Mouse (Mus musculus) limb, embryonic 10.5 days (tissue): ENCODE results near the gene Camsap3. TPM values are rescaled to one million over a fixed set of nuclear protein-coding genes. Genes with fewer than 3 reads are reported as not detected.
A peak's percentile ranks its signal among the peaks of the same experiment; 100 is the strongest.
"Not testable (repeated sequence)": the region's sequence is repeated elsewhere in the genome, so short reads cannot be mapped to it uniquely, and the experiment has no call there.

Source experiments
- DNase-seq: peaks from one replicate; pipeline ENCODE4 v3.0.0-alpha.2; 2017; ENCODE audit warnings: low spot score
- H3K27ac ChIP-seq: fragments of 300-500 bp; sonication (generic); 2 replicates; pipeline ENCODE4 v1.5.1; 2016; ENCODE audit warnings: mild to moderate bottlenecking
- H3K27me3 ChIP-seq: fragments of 300-500 bp; sonication (generic); 2 replicates; pipeline ENCODE4 v1.6.1; 2016; ENCODE audit warnings: low read depth, mild to moderate bottlenecking; ENCODE audit not compliant: poor library complexity, severe bottlenecking
- H3K36me3 ChIP-seq: fragments of 300-500 bp; sonication (generic); 2 replicates; pipeline ENCODE4 v1.6.1; 2016; ENCODE audit warnings: mild to moderate bottlenecking, moderate library complexity
- H3K4me1 ChIP-seq: fragments of 300-500 bp; sonication (generic); 2 replicates; pipeline ENCODE4 v1.6.1; 2016
- H3K4me3 ChIP-seq: fragments of 300-500 bp; sonication (generic); 2 replicates; pipeline ENCODE4 v1.5.1; 2016; ENCODE audit warnings: mild to moderate bottlenecking, moderate library complexity
- H3K9me3 ChIP-seq: fragments of 300-500 bp; sonication (generic); replicated peaks from 2 replicates; pipeline ENCODE4 v1.6.1; 2016; ENCODE audit warnings: mild to moderate bottlenecking
- WGBS: fragments of 180-500 bp; shearing (Covaris S2); methylation state at CpG from one replicate; pipeline ENCODE4 v1.1.7; 2016; 5-methylcytosine and 5-hydroxymethylcytosine counted together
- polyA plus RNA-seq: library from polyadenylated mRNA; unstranded; fragments of >200 nt; fragmentation: Nextera tagmentation; extraction: Ambion mirVana; gene quantifications from 2 replicates; pipeline ENCODE4 v1.2.1, GENCODE M21; 2016

Camsap3 gene
- polyA plus RNA-seq, 1 experiment from 2014 or later = 6.0 TPM

DNA sequence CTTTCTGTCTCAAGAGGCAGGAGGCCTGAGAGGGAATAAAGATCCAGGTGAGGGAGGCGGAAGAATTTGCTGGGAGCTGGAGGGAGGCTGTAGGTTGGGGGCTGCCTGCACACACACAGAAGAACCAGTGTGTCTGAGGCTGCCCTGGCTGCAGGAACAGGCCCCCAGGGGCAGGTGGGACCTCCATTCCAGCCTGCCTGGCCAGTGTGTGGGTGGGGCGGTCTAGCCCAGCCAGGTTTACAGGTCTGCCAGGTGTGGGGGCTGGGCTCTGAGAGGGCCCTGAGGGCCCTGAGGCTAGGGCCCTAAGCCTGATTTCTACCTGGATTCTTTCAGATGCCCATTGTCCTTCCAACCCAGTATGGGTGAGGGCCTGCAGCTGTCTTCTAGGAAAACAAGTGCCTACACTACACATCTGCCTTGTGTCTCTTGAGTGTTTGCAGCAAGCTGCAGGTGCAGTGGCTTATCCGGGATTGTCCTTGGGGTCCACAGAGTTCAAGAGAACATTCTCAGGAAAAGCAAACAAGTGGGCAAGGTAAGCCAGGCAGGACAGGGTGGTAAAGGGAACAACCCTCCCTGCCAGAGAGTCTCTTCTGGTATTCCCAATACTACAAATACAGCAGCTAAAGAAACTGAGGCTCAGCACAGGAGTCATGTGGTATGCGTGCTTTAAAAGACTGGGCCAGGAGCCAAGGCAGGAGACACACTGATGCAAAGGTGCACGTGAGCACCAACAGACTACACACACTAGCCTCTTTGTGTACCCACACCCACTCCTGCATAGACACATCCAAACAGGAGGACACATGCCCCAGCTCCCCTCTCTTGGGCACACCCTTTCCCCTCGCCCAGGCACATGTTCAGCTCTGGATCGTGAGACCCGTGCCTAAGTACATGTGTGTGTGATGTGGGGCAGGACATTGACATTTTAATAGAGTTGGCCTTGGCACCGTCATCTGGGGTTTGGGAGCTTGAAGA, 7.4 kb upstream of the Camsap3 start:
- Histone ChIP-seq H3K9me3 (no peaks in the 10 kb centered on the region), H3K4me1 (peaks cover 4% of the 10 kb centered on the region; the same call in 1 of the 2 replicates), H3K4me3 (no peak overlapping the region), H3K36me3 (no peaks in the 10 kb centered on the region), H3K27ac (no peak overlapping the region), H3K27me3 (no peaks in the 10 kb centered on the region)
- WGBS = 80% methylated on average over 9 of the region's 9 CpGs
- no peak for DNase-seq

GRCm38 (mm10) chr8:3581961-3582360, 5.1 kb upstream of the Camsap3 start:
- not testable (repeated sequence) for H3K9me3 ChIP-seq, H3K36me3 ChIP-seq, H3K27ac ChIP-seq, H3K4me1 ChIP-seq, DNase-seq, H3K4me3 ChIP-seq
- 91% methylated on average over 3 of the region's 3 CpGs for WGBS
- peaks cover 14% of the 10 kb centered on the region for H3K27me3 ChIP-seq

DNA sequence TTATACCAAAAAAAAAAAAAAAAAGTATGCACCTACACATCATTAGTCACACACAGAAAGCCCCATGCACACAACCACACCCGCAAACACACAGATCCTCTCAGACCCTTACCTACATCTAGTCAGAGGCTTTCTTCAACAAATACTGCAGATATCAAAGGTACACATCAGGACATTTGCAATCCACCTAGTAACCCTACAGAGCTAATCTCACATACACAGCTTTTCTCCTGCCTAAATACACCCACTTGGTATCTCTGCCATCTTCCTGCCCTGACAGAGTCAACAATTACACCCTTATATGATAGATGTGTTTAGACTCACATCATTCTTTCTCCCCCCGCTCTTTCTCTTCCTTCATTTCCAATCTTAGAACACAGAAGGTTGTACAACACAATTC, 641 bp upstream of the Camsap3 start:
- no peaks in the 10 kb centered on the region for H3K36me3 ChIP-seq
- peaks cover 9% of the 10 kb centered on the region for H3K4me1 ChIP-seq
- no peaks in the 10 kb centered on the region for H3K9me3 ChIP-seq
- no peak for DNase-seq
- WGBS = 92% methylated on average over 2 of the region's 2 CpGs
- peaks cover 35% of the 10 kb centered on the region for H3K27me3 ChIP-seq
- H3K27ac ChIP-seq = no peak overlapping the region
- no peak overlapping the region for H3K4me3 ChIP-seq

DNA sequence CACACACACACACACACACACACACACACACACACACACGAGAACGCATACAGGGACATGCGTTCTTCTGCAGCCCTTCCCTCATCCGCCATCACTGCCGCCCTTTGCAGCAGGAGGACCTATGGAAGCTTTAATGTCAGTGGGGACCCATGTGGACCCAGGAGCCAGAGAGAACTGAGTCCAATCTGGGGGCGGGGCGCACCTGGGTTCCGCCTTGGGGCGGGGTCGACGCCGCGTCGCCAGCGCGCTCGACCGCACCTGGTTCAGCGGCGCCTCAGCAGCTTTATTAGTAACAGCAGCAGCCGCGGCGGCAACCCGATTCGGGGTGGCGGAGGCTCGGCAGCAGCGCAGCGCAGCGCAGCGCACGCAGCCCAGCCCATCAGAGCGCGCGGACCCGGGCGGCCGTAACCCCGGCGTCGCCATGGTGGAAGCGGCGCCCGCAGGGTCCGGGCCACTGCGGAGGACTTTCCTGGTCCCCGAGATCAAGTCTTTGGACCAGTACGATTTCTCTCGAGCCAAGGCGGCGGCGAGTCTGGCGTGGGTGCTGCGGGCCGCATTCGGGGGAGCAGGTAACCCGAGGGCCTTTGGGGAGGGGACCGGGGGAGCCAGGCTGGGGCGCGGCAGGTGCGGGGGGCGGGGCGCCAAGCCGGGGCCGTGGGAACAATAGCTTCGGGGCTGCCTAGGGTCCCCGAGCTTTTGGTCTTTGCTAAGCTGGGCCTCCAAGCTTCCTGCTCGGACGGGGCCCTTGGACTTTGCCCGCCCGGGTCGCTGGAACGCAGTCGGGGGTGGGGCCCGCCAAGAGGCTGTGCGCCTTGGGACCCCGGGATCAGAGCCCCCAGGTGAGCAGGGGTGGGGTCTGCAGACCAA, 531 bp downstream of the Camsap3 start:
- WGBS = under 1% methylated on average over 77 of the region's 77 CpGs
- Histone ChIP-seq H3K9me3 (no peaks in the 10 kb centered on the region), H3K4me3 (peak overlapping the region; percentile 85), H3K27ac (peak overlapping the region; percentile 83), H3K27me3 (peaks cover 35% of the 10 kb centered on the region), H3K4me1 (peaks cover 9% of the 10 kb centered on the region), H3K36me3 (no peaks in the 10 kb centered on the region)
- peak; percentile 79 for DNase-seq

- peaks cover 9% of the 10 kb centered on the region for H3K4me1 ChIP-seq
- H3K4me3 ChIP-seq = peak overlapping the region; percentile 85
- 4% methylated on average over 11 of the region's 11 CpGs for WGBS
- H3K36me3 ChIP-seq = no peaks in the 10 kb centered on the region
- peaks cover 35% of the 10 kb centered on the region for H3K27me3 ChIP-seq
- no peaks in the 10 kb centered on the region for H3K9me3 ChIP-seq
- peak; percentile 49 for DNase-seq
- peak overlapping the region; percentile 83 for H3K27ac ChIP-seq
Observed at GRCm38 (mm10) chr8:3588258-3588633, 1.2 kb downstream of the Camsap3 start.

DNA sequence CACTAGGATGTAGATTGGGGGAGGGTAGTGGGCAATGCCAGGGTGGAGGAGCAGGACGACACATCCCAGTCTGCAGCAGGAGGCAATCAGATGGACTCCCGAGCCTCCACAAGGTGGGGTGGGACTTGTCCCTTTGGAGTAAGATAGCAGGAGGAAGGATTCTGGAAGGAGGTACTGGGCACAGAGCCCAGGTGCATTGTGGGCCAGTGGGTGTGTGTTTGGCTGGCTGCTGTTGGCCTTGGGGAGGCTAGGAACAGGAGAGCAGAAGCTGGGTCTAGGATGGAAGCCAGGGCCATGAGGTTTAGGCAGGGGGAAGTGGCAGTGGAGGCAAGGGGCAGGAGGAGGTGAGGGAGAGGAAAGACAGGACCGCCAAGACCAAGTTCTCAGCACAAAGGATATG, 6.4 kb downstream of the Camsap3 start:
- 74% methylated on average over 3 of the region's 3 CpGs for WGBS
- H3K36me3 ChIP-seq = 0 out of 2 replicates have a peak, but pooled peaks cover 3% of the 10 kb centered on the region
- H3K4me3 ChIP-seq = no peak overlapping the region
- DNase-seq = no peak
- H3K27me3 ChIP-seq = peaks cover 6% of the 10 kb centered on the region
- peaks cover 1% of the 10 kb centered on the region; the same call in 1 of the 2 replicates for H3K4me1 ChIP-seq
- no peaks in the 10 kb centered on the region for H3K9me3 ChIP-seq
- H3K27ac ChIP-seq = no peak overlapping the region

DNA sequence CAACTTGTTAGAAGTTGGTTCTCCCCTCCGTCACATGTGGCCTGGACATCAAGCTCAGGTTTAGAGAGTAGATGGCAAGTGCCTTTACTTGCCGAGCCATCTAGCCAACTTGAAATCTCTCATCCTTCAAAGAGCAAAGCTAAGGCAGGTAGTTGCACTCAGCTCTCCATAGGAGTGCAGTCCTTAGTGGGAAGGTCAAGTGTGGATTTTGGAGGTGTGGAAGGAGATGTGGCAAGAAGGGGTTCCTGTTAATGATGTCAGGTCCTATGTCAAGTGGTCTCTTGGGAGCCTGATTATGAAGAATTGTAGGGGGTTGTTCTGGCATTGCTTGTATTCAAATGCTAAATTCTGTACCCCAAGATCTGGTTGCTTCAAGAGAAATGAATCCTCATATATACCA, 7.4 kb downstream of the Camsap3 start:
- WGBS = 88% methylated on average over 2 of the region's 2 CpGs

GRCm38 (mm10) chr8:3598054-3598453, 11.0 kb downstream of the Camsap3 start:
- H3K4me1 ChIP-seq = no peaks in the 10 kb centered on the region
- no peak for DNase-seq
- no peaks in the 10 kb centered on the region for H3K27me3 ChIP-seq
- H3K27ac ChIP-seq = no peak overlapping the region
- 60% methylated on average over 3 of the region's 3 CpGs for WGBS
- no peak overlapping the region for H3K4me3 ChIP-seq
- peaks cover 8% of the 10 kb centered on the region; the same call in 1 of the 2 replicates for H3K36me3 ChIP-seq
- no peaks in the 10 kb centered on the region for H3K9me3 ChIP-seq

More for the DNA sequence above, 7.4 kb downstream of the Camsap3 start:
- Histone ChIP-seq H3K4me3 (no peak overlapping the region), H3K9me3 (no peaks in the 10 kb centered on the region), H3K27me3 (no peaks in the 10 kb centered on the region), H3K36me3 (0 out of 2 replicates have a peak, but pooled peaks cover 3% of the 10 kb centered on the region), H3K27ac (no peak overlapping the region), H3K4me1 (no peaks in the 10 kb centered on the region)
- DNase-seq = no peak

DNA sequence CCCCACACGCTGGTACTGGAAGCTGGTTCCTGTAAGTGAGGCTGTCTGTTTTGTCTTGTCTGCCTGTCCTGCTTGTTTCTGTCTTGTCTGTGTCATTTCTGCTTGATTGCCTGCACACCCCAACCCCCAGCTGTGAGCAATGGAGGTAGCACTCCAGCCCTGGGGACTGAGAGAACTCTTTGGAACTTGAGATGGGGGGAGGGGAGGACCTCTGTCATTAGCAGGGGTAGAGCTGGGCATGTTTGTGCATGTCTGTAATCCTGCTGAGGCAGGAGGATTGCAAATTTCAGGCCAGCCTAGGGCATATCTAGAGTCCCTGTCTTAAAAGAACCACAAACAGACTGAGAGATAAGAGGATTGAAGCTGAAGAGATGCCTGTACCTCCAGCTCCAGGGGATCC, 12.1 kb downstream of the Camsap3 start:
- Histone ChIP-seq H3K36me3 (peaks cover 13% of the 10 kb centered on the region; the same call in 1 of the 2 replicates), H3K4me3 (no peak overlapping the region), H3K4me1 (no peaks in the 10 kb centered on the region), H3K27ac (no peak overlapping the region), H3K9me3 (no peaks in the 10 kb centered on the region), H3K27me3 (no peaks in the 10 kb centered on the region)
- WGBS = 74% methylated on average over 1 of the region's 1 CpGs
- DNase-seq = no peak

DNA sequence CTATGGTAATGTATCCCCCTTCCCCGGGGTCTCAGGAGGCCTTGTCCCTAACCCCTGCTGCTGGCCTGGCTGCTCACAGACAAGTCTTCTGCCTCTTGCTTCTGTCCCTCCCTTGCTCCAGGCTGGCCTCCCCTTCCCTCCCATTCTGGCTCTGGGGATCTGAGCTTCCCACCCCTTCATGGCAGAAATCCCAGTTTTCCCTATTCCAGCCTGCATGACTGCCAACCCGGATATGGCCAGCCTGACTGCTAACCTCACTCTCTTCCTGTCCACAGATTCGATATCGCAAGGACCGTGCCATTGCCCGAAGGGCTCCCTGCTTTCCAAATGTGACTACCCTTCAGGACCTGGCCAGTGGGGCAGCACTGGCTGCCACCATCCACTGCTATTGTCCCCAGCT, 13.3 kb downstream of the Camsap3 start:
- Histone ChIP-seq H3K27ac (no peak overlapping the region), H3K27me3 (no peaks in the 10 kb centered on the region), H3K36me3 (peaks cover 21% of the 10 kb centered on the region), H3K9me3 (no peaks in the 10 kb centered on the region), H3K4me3 (no peak overlapping the region), H3K4me1 (no peaks in the 10 kb centered on the region)
- WGBS = 84% methylated on average over 6 of the region's 6 CpGs
- no peak for DNase-seq

GRCm38 (mm10) chr8:3603439-3603838, 16.3 kb downstream of the Camsap3 start:
- no peak for DNase-seq

DNA sequence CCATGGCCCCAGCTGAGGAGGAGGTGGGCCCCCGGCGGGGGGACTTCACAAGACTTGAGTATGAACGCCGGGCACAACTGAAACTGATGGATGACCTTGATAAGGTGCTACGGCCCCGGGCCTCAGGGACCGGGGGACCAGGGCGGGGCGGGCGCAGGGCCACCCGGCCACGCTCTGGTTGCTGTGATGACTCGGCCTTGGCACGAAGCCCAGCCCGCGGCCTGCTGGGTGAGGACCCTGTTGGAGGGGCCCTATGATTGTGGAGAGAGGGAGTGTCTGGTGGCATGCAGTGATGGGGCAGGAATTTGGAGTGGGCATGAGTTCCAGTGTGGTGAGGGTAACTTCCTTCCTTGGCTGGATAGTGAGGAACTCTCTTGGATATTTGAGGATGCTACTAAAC, 19.5 kb downstream of the Camsap3 start:
- no peaks in the 10 kb centered on the region for H3K9me3 ChIP-seq
- H3K36me3 ChIP-seq = peaks cover 71% of the 10 kb centered on the region
- no peak overlapping the region for H3K27ac ChIP-seq
- 89% methylated on average over 16 of the region's 16 CpGs for whole genome bisulfite sequencing
- H3K27me3 ChIP-seq = no peaks in the 10 kb centered on the region
- no peak overlapping the region for H3K4me3 ChIP-seq
- DNase-seq = no peak
- H3K4me1 ChIP-seq = no peaks in the 10 kb centered on the region

More at GRCm38 (mm10) chr8:3603439-3603838, 16.3 kb downstream of the Camsap3 start:
- Histone ChIP-seq H3K4me3 (no peak overlapping the region), H3K4me1 (no peaks in the 10 kb centered on the region), H3K9me3 (no peaks in the 10 kb centered on the region), H3K36me3 (peaks cover 43% of the 10 kb centered on the region), H3K27me3 (no peaks in the 10 kb centered on the region), H3K27ac (no peak overlapping the region)
- 81% methylated on average over 13 of the region's 13 CpGs for whole genome bisulfite sequencing

GRCm38 (mm10) chr8:3607822-3608221, 20.7 kb downstream of the Camsap3 start:
- no peaks in the 10 kb centered on the region for H3K9me3 ChIP-seq
- no peaks in the 10 kb centered on the region for H3K27me3 ChIP-seq
- no peak for DNase-seq
- H3K4me1 ChIP-seq = no peaks in the 10 kb centered on the region
- H3K27ac ChIP-seq = no peak overlapping the region
- 91% methylated on average over 7 of the region's 7 CpGs for WGBS
- peaks cover 83% of the 10 kb centered on the region for H3K36me3 ChIP-seq
- no peak overlapping the region for H3K4me3 ChIP-seq
